Mouse (Mus musculus): ENCODE measurements around the gene Ms4a8a. TPM values are rescaled to one million over a fixed set of nuclear protein-coding genes. Genes with fewer than 3 reads are reported as not detected.

The Ms4a8a gene
- 0.03 and 0.12 TPM in 2 replicates for polyA plus RNA-seq (2012; rRNA removed)

GRCm38 (mm10) chr19:11080934-11081333, at the start of gene Ms4a8a:
Gene Ms4a8a (minus strand): TSS chr19:11081102.

DNA sequence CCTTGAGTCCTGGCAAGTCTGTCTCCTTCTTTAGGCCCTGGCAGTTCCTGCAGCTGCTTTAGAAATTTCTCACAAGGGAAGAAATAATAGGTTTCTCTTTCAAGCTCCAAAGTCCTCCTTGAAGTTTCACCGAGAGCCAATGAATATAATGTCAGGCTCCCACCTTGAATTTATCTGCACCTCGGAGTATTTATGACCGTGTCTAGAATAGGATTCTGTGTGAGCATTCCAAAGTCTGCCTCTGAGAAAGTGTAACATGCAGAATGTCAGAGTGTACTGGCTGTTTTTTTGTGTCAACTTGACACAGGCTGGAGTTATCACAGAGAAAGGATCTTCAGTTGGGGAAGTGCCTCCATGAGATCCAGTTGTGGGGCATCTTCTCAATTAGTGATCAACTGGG, 63.0 kb downstream of the Ms4a8a start, which contains the start of gene Ms4a18:
TSS of gene Ms4a18 (minus strand) at position 141 of the 400 bp plus-strand sequence.

Other genes starting within 250 kb of the Ms4a8a start
- gene Slc15a3, start 241.4 kb downstream of the Ms4a8a start, polyA plus RNA-seq (2012; rRNA removed) = 3.6 and 4.0 TPM in 2 replicates
- gene Tmem132a, start 211.2 kb downstream of the Ms4a8a start, polyA plus RNA-seq (2012; rRNA removed) = 2.2 and 2.7 TPM in 2 replicates
- 10.6 and 11.7 TPM in 2 replicates for gene Tmem109, start 199.1 kb downstream of the Ms4a8a start, polyA plus RNA-seq (2012; rRNA removed)
- 98.2 and 111 TPM in 2 replicates for gene Prpf19, start 185.9 kb downstream of the Ms4a8a start, polyA plus RNA-seq (2012; rRNA removed)
- not detected in 2 replicates for gene Zp1, start 160.5 kb downstream of the Ms4a8a start, polyA plus RNA-seq (2012; rRNA removed)
- gene Ptgdr2, start 143.9 kb downstream of the Ms4a8a start, polyA plus RNA-seq (2012; rRNA removed) = 0.02 and 0.05 TPM in 2 replicates
- 3.6 and 5.4 TPM in 2 replicates for gene Ccdc86, start 131.8 kb downstream of the Ms4a8a start, polyA plus RNA-seq (2012; rRNA removed)
- gene Ms4a10, start 106.4 kb downstream of the Ms4a8a start, polyA plus RNA-seq (2012; rRNA removed) = not detected in 2 replicates
- gene Ms4a15, start 87.9 kb downstream of the Ms4a8a start, polyA plus RNA-seq (2012; rRNA removed) = not detected in 2 replicates
- not detected in 2 replicates for gene Ms4a18, start 63.1 kb downstream of the Ms4a8a start, polyA plus RNA-seq (2012; rRNA removed)
- gene 1700017D01Rik, start 49.8 kb upstream of the Ms4a8a start, polyA plus RNA-seq (2012; rRNA removed) = not detected in 2 replicates
- not detected in 2 replicates for gene 1700025F22Rik, start 84.2 kb upstream of the Ms4a8a start, polyA plus RNA-seq (2012; rRNA removed)
- gene Ms4a13, start 115.6 kb upstream of the Ms4a8a start, polyA plus RNA-seq (2012; rRNA removed) = not detected in 2 replicates
- not detected in 2 replicates for gene Ms4a12, start 151.3 kb upstream of the Ms4a8a start, polyA plus RNA-seq (2012; rRNA removed)
- 0.01 TPM in 1 of 2 replicates, not detected in the other for gene Ms4a1, start 185.1 kb upstream of the Ms4a8a start, polyA plus RNA-seq (2012; rRNA removed)
- not detected in 2 replicates for gene Ms4a5, start 202.8 kb upstream of the Ms4a8a start, polyA plus RNA-seq (2012; rRNA removed)
- 0.02 and 0.03 TPM in 2 replicates for gene Ms4a14, start 233.4 kb upstream of the Ms4a8a start, polyA plus RNA-seq (2012; rRNA removed)